Mouse (Mus musculus): Measurements from ENCODE around the gene Vmn1r167. TPM values are rescaled to one million over a fixed set of nuclear protein-coding genes. Genes with fewer than 3 reads are reported as not detected.
"Not testable (repeated sequence)": the region's sequence is repeated elsewhere in the genome, so short reads cannot be mapped to it uniquely, and the experiment has no call there.

Gene Vmn1r167
- not detected in 2 replicates for polyA plus RNA-seq (2015; fragmentation: Nextera tagmentation; extraction: Ambion mirVana)

DNA sequence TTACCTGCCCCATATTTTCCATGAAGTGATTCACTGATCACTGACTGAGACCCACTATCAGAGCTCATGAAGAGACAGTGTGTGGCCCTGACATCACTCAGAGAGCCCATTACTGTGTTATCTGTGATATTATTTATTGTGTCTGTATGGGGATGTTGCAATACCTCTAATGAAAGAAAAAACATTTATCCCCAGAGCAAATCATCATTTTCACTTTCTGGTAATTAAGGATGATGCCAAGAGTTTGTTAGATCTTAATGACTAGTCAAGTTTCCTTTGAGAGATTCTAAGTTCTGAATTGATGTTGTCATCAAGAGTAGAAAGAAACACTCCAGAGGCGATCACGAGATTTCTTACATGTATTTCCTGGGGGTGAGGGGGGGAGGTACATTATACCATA, at the start of gene Vmn1r167:
Gene Vmn1r167 (minus strand): TSS at position 101 of the 400 bp plus-strand sequence.
- H3K4me2 ChIP-seq (ENCODE audit: low read length); H3K9ac ChIP-seq (ENCODE audit: low read depth, low read length); ATAC-seq; H3K27ac ChIP-seq (ENCODE audit: low read length); H3K4me3 ChIP-seq (ENCODE audit: low read depth, low read length); H3K27me3 ChIP-seq (ENCODE audit: control insufficient read depth, insufficient read depth, low read depth, low read length); H3K9me3 ChIP-seq (replicated peaks; ENCODE audit: control insufficient read depth, low read length, poor library complexity, severe bottlenecking); H3K36me3 ChIP-seq (ENCODE audit: control insufficient read depth, insufficient read depth, low read length); H3K4me1 ChIP-seq (ENCODE audit: control insufficient read depth, insufficient read depth, low read length): not testable (repeated sequence)
- WGBS: 89% methylated on average over 2 of the region's 2 CpGs

DNA sequence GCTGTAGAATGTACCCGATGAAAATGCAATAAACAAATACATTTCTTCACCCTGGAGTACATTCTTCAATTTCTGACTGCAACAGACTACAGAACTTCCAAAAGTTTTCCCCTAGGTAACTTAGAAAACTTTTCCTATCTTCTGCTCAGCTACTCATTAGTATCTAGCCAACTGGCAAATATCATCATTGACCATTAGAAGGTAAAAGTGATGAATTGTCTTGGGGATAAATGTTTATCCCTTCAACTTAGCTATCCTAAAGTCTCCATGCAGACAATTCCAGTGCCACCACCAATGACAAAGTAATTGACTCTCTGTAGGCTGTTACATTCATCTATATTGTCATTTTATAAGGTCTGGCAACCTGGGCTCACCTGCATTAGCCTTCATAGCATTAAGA, 32.4 kb upstream of the Vmn1r167 start, which contains the start of gene Vmn1r168:
Gene Vmn1r168 (plus strand): TSS at position 301 of the 400 bp plus-strand sequence.
- H3K9ac ChIP-seq (ENCODE audit: low read depth, low read length); H3K27ac ChIP-seq (ENCODE audit: low read length); H3K9me3 ChIP-seq (replicated peaks; ENCODE audit: control insufficient read depth, low read length, poor library complexity, severe bottlenecking); H3K4me3 ChIP-seq (ENCODE audit: low read depth, low read length); H3K4me1 ChIP-seq (ENCODE audit: control insufficient read depth, insufficient read depth, low read length); ATAC-seq; H3K27me3 ChIP-seq (ENCODE audit: control insufficient read depth, insufficient read depth, low read depth, low read length); H3K36me3 ChIP-seq (ENCODE audit: control insufficient read depth, insufficient read depth, low read length); H3K4me2 ChIP-seq (ENCODE audit: low read length): not testable (repeated sequence)
- no CpG with 5 or more reads among the region's 1 CpGs for WGBS

DNA sequence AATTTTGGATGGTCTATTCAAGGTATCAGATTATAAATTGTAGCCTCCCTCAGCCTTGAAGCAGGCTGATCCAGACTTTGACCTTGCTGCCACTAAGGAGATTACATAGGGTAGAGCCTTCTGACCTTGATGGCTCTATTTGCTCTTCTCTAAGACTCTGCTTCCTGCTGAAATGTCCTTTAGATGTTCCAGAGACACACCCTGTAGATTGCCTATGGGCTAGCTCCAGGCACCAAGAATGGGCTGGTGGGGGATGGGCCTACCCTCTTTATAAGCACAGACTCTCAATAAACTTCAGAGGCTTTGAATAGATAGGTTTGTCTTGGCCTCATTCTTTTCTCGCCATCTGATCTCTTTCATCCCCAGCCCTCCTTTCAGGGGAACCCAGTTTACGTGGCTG, 34.1 kb downstream of the Vmn1r167 start:
- 59% methylated on average over 2 of the region's 2 CpGs for WGBS
- not testable (repeated sequence) for H3K4me2 ChIP-seq (ENCODE audit: low read length); H3K4me3 ChIP-seq (ENCODE audit: low read depth, low read length); ATAC-seq; H3K9ac ChIP-seq (ENCODE audit: low read depth, low read length); H3K27me3 ChIP-seq (ENCODE audit: control insufficient read depth, insufficient read depth, low read depth, low read length); H3K4me1 ChIP-seq (ENCODE audit: control insufficient read depth, insufficient read depth, low read length); H3K36me3 ChIP-seq (ENCODE audit: control insufficient read depth, insufficient read depth, low read length); H3K27ac ChIP-seq (ENCODE audit: low read length)
- peaks cover 25% of the 10 kb centered on the region for H3K9me3 ChIP-seq (replicated peaks; ENCODE audit: control insufficient read depth, low read length, poor library complexity, severe bottlenecking)

DNA sequence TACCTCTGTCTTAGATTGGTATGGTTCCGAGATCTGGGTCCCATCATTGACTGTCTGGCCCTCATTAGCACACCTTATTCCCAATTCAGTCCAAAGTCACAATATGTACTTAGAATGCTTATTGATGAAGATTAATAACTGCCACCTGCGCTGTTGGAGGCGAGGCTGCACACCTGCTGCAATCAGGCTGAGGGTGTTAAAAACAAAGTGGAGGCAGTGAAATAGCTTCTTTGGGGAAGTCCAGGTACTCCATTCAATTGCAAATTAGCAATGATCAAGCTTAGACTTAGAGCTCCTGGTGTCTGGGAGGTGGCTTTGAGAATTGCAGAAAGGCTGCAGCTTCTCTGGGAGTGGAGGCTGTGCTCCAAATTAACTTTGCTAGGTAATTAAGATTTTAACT, 36.2 kb downstream of the Vmn1r167 start:
- H3K9ac ChIP-seq (ENCODE audit: low read depth, low read length); ATAC-seq; H3K36me3 ChIP-seq (ENCODE audit: control insufficient read depth, insufficient read depth, low read length); H3K4me1 ChIP-seq (ENCODE audit: control insufficient read depth, insufficient read depth, low read length); H3K4me3 ChIP-seq (ENCODE audit: low read depth, low read length); H3K27ac ChIP-seq (ENCODE audit: low read length); H3K27me3 ChIP-seq (ENCODE audit: control insufficient read depth, insufficient read depth, low read depth, low read length); H3K4me2 ChIP-seq (ENCODE audit: low read length): not testable (repeated sequence)
- H3K9me3 ChIP-seq (replicated peaks; ENCODE audit: control insufficient read depth, low read length, poor library complexity, severe bottlenecking): peaks cover 31% of the 10 kb centered on the region
- 51% methylated on average over 3 of the region's 3 CpGs for WGBS

DNA sequence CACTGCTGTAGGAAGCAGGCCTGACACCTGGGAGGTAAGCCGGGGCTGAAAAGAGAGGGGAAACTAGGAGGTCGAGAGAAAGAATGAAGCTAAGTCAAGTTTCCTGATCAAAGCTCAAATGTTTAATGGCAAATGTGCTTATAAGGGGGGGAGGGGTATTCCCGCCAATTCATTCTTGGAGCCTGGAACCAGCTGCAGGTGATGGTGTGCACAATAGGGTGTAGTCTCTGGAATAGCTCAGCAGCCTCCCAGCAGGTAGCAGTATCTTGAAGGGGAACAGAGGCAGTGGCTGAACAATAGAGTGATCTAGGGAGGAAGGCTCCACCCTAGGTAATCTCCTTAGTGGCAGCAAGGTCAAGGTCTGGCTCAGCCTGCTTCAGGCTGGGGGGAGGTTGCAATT, 36.8 kb downstream of the Vmn1r167 start:
- H3K4me1 ChIP-seq (ENCODE audit: control insufficient read depth, insufficient read depth, low read length); ATAC-seq; H3K4me2 ChIP-seq (ENCODE audit: low read length); H3K27ac ChIP-seq (ENCODE audit: low read length); H3K4me3 ChIP-seq (ENCODE audit: low read depth, low read length); H3K36me3 ChIP-seq (ENCODE audit: control insufficient read depth, insufficient read depth, low read length); H3K9ac ChIP-seq (ENCODE audit: low read depth, low read length); H3K27me3 ChIP-seq (ENCODE audit: control insufficient read depth, insufficient read depth, low read depth, low read length): not testable (repeated sequence)
- peaks cover 33% of the 10 kb centered on the region for H3K9me3 ChIP-seq (replicated peaks; ENCODE audit: control insufficient read depth, low read length, poor library complexity, severe bottlenecking)
- WGBS: 72% methylated on average over 3 of the region's 3 CpGs

Other genes starting within 250 kb of the Vmn1r167 start
- gene Gm6902, start 228.3 kb downstream of the Vmn1r167 start, polyA plus RNA-seq (2015; fragmentation: Nextera tagmentation; extraction: Ambion mirVana): not detected in 2 replicates
- not detected in 2 replicates for gene Nlrp4e, start 206.0 kb downstream of the Vmn1r167 start, polyA plus RNA-seq (2015; fragmentation: Nextera tagmentation; extraction: Ambion mirVana)
- gene Nlrp5, start 121.3 kb downstream of the Vmn1r167 start, polyA plus RNA-seq (2015; fragmentation: Nextera tagmentation; extraction: Ambion mirVana): not detected in 2 replicates
- gene Vmn1r168, start 32.5 kb upstream of the Vmn1r167 start, polyA plus RNA-seq (2015; fragmentation: Nextera tagmentation; extraction: Ambion mirVana): not detected in 2 replicates
- gene Vmn1r169, start 68.3 kb upstream of the Vmn1r167 start, polyA plus RNA-seq (2015; fragmentation: Nextera tagmentation; extraction: Ambion mirVana): not detected in 2 replicates
- not detected in 2 replicates for gene Vmn1r170, start 99.0 kb upstream of the Vmn1r167 start, polyA plus RNA-seq (2015; fragmentation: Nextera tagmentation; extraction: Ambion mirVana)
- gene Vmn1r171, start 123.5 kb upstream of the Vmn1r167 start, polyA plus RNA-seq (2015; fragmentation: Nextera tagmentation; extraction: Ambion mirVana): not detected in 2 replicates
- gene Vmn1r172, start 151.1 kb upstream of the Vmn1r167 start, polyA plus RNA-seq (2015; fragmentation: Nextera tagmentation; extraction: Ambion mirVana): not detected in 2 replicates
- gene Vmn1r173, start 193.5 kb upstream of the Vmn1r167 start, polyA plus RNA-seq (2015; fragmentation: Nextera tagmentation; extraction: Ambion mirVana): not detected in 2 replicates
- gene Vmn1r174, start 245.1 kb upstream of the Vmn1r167 start, polyA plus RNA-seq (2015; fragmentation: Nextera tagmentation; extraction: Ambion mirVana): not detected in 2 replicates

All from midbrain, embryonic 16.5 days (tissue).